Mouse (Mus musculus) heart, adult 2 months (tissue): Measurements from ENCODE around the gene Tmem232.

Experiments used
- CTCF ChIP-seq: fragments of 200-600 bp; IDR thresholded peaks from 2 replicates; pipeline ENCODE4 v1.8.1; 2022; ENCODE audit warnings: antibody characterized with exemption, mild to moderate bottlenecking, moderate library complexity
- POLR2A ChIP-seq: fragments of 200-500 bp; IDR thresholded peaks from 2 replicates; pipeline ENCODE4 v1.6.1; 2011; ENCODE audit warnings: mild to moderate bottlenecking, low read depth, low read length, control low read depth; ENCODE audit not compliant: insufficient read depth

DNA sequence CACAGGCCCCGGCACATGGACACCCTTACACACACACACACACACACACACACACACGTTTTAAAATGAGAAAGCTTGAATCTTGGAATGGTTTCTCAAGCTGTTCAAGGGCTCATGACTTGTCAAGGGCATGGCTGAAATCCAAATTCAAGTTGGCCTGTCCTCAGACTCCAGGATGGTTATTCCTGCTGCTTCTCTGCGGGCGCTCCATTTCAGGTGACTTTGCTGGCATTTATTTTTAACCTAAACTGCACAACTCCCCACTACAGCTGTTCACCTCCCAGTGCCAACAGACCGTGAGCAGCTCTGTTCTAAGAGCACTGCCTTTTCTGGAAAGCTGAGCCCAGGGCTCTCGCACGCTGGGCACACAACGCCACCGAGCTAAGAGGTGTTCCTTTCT is 31.3 kb upstream of the Tmem232 start:
- TF ChIP-seq CTCF (no peak), POLR2A (no peak)
